Mouse (Mus musculus) thymus, postnatal 36 days (tissue): ENCODE results near the gene Msrb1.
"Not testable (repeated sequence)": the region's sequence is repeated elsewhere in the genome, so short reads cannot be mapped to it uniquely, and the experiment has no call there.

ENCODE experiments used
- DNase-seq, 2 experiments: peaks; one replicate each; pipeline ENCODE4 v3.0.0; 2022; ENCODE audit warnings: mixed read lengths in 2 of 2

Gene Msrb1

GRCm38 (mm10) chr17:24720616-24721015, 15.8 kb upstream of the Msrb1 start:
- not testable (repeated sequence) for DNase-seq

DNA sequence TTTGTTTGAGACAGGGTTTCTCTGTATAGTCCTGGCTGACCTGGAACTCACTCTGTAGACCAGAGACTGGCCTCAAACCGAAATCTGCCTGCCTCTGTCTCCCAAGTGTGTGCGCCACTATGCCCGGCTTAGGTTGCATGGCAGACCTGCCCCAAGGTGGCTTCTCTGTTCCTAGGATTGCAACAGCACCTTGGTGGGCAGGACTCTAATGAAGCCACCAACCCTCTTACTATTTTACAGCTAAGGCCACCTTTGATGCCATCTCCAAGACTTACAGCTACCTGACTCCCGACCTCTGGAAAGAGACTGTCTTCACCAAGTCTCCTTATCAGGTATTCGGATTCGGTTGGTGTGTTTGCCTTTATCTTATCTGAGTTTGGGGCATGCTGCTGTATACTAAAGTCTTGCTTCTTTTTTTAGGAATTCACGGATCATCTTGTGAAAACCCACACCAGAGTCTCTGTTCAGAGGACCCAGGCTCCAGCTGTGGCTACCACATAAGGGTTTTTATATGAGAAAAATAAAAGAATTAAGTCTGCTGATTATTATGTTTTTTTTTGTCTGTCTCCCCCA, 15.0 kb upstream of the Msrb1 start:
- DNase-seq = not testable (repeated sequence)

- no peak for DNase-seq
Observed at GRCm38 (mm10) chr17:24722220-24722924, 14.1 kb upstream of the Msrb1 start.

- no peak for DNase-seq
Observed at GRCm38 (mm10) chr17:24723122-24723880, 13.1 kb upstream of the Msrb1 start.

GRCm38 (mm10) chr17:24723881-24724180, 12.6 kb upstream of the Msrb1 start:
- DNase-seq = no peak

DNA sequence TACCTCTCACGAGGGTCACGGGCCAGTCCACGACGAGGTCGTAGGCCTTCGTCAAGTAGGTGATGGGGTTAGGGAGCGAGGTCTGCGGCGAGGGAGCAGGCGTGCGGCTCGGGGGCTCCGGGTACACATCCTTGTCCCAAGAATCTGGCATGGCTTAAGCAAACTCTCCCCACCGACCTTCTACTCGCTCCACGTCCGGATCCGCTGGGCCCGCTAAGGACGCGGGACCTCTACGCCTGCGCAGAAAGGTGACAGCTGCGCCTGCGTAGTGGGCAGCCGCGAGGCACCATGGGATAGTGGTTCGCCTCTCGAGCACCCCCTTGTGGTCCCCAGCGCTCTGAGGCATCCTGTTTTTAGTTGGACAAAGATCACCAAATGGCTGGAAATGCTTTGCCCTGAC, 12.3 kb upstream of the Msrb1 start, which contains the start of gene Ndufb10:
Gene Ndufb10 (minus strand): TSS at position 295 of the 400 bp plus-strand sequence.
- peak; percentile 93 to 95 for DNase-seq

- DNase-seq = no peak
Observed at GRCm38 (mm10) chr17:24725637-24726390, 10.6 kb upstream of the Msrb1 start.

- no peak for DNase-seq
Observed at GRCm38 (mm10) chr17:24727618-24728017, 8.8 kb upstream of the Msrb1 start, which contains the start of gene Rpl3l. TSS of gene Rpl3l (plus strand) at chr17:24727820.

- DNase-seq = no peak
Observed at GRCm38 (mm10) chr17:24728184-24728583, 8.3 kb upstream of the Msrb1 start.

DNA sequence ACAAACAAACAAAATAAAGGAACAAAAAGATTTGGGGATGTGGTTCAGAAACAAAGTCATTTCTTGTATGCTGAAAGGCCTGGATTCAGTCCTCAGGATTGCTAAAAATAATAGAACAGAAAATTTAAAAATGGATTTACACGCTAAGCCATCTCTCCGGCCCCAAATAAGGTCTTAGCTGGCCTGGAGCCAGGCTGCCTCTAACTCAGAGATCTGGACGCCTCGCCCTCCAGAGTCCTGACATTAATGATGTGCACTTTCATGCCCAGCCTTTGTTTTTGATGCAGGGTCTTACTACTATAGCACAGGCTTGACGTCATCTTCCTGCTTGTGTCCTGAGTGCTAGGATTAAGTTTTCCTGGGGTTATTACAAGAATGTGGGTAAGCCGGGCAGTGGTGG, 7.4 kb upstream of the Msrb1 start:
- DNase-seq = no peak

DNA sequence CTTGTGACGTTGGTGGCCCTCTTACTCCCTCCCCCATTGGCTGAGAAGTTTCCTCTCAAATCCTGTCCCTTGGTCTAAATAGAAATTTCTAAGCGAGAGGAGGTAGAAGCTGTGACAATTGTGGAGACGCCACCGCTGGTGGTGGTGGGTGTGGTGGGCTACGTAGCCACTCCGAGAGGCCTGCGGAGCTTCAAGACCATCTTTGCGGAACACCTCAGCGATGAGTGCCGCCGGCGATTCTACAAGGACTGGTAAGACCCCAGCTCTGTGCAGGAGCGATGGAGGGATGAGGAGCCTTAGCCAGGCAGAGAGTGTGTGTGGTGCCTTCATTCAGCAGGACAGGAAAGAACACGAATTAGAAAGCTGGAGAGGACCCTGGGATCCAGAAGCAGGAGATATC, 5.7 kb upstream of the Msrb1 start:
- DNase-seq = no peak

DNA sequence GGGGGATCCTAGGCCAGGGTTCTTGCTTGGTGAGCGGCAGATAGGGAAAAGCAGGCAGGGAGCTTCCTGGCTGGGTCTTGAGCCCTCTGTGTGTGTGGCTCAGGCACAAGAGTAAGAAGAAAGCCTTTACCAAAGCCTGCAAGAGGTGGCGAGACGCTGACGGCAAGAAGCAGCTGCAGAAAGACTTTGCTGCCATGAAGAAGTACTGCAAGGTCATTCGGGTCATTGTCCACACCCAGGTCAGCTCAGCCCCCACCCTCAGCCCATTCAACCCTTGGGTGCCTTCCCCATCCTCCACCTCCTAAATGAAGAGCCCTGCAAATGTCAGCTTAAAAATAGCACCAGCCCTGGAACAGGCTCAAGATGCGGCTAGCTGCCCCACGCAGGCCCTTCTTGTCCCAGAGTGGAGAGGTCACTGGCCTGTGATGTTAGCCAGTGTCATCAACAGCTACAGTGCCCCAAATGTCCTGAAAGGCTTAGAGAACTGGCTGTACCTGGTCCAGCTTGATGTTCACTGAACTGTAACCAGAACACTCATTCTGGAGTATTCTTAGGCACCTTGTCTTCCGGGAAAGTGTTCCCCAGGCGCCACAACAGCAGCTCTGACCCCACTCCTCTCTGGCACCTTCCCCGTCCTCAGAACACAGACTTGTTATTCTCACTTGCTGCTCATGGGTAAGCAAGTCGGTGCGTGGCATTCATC, 4.1 kb upstream of the Msrb1 start:
- DNase-seq = no peak

DNA sequence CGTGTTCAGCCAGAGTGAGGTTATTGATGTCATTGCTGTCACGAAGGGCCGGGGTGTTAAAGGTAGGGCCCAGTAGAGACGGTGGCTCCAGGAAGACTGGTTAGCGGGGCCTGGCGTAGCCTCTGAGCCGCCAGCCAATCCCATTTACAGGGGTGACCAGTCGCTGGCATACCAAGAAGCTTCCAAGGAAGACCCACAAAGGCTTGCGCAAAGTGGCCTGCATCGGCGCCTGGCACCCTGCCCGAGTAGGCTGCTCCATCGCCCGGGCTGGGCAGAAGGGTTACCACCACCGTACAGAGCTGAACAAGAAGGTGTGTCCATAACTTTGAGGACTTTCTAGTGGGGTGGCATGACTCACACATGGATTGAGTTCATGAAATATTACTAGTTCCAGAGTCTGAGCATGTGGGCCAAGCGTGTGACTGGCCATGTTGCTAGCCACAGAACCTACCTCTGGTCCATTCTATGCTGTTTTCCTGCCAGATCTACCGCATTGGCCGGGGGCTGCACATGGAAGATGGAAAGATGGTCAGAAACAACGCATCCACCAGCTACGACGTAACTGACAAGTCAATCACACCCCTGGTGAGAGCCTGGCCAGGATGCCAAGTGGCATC, 2.9 kb upstream of the Msrb1 start:
- DNase-seq = no peak

DNA sequence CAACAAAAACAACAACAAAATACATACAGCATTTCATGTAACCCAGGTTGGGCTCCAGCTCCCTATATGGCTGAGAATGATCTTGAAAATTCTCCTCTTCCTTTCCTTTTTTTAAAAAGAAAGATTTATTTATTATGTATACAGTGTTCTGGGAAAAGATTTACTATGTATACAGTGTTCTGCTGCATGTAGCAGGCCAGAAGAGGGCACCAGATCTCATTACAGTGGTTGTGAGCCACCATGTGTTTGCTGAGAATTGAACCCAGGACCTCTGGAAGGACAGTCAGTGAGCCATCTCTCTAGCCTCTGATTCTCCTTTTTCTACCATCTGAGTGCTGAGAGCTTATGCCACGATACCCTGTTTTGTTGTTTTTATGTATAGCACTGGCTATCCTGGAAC, 1.9 kb upstream of the Msrb1 start:
- no peak for DNase-seq

DNA sequence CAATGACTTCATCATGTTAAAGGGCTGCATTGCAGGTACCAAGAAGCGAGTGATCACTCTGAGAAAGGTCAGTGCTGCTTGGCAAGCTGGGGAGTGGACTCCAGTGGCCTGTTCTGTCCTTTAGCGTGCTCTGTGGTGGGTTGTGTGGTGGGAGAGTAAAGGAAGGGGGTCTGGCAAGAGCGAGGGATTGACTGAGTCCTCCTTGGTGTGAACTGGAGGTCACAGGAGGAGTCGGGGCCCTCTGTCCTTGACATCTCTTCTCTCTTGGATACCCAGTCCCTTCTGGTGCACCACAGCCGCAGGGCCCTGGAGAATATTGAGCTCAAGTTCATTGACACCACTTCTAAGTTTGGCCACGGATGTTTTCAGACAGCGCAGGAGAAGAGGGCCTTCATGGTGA, 996 bp upstream of the Msrb1 start:
- no peak for DNase-seq

DNA sequence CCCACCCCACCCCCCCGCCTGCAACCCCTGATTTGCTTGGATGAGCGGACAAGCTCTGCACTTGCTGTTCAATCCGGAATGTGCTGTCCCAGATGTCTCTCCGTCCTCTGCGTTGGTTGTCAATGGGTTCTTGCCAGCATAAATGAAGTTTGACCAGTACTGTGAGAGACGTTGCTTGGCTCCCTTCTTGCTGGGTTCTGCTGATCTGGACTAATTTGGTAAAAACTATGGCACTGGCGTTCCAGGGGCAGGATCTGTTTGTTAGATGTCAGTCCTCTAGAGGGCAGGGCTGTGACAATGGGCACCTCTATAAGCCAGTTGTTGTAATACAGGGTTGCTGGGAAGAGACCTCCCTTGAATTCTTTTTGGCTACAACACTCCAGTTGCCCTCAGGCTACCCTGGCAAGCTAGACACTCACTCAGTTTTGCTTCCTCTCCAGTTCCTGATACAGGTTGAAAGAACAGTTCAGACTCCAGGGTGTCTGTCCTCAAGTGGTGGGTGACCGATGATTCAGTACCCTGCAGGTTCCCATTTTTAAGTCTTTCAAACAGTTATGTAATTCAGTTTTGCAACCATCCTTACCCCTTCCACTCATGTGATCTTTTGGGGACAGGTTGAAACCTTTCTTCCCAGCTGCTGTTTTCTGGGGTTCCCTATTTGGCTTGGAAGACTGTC, 831 bp downstream of the Msrb1 start:
- DNase-seq = no peak

DNA sequence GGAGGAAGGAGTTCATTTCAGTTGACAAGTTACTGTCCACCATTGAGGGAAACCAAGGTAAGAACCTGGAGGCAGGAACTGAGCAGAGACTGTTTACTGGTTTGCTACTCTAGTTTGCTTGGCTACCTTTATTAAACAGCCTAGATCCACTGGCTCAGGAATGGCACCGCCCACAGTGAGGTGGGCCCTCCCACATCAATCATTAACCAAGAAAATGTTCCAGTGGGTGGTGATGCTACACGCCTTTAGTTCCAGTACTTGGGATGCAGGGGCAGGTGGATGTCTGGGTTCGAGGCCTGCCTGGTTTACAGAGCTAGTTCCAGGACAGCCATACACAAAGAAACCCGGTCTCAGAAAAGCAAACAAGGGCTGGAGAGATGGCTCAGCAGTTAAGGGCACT, 1.8 kb downstream of the Msrb1 start:
- DNase-seq = no peak

- no peak for DNase-seq
Observed at GRCm38 (mm10) chr17:24739926-24740325, 3.5 kb downstream of the Msrb1 start.

- no peak for DNase-seq
Observed at GRCm38 (mm10) chr17:24742307-24742706, 5.9 kb downstream of the Msrb1 start.

GRCm38 (mm10) chr17:24743896-24744295, 7.5 kb downstream of the Msrb1 start:
- DNase-seq = no peak

- DNase-seq = no peak
Observed at GRCm38 (mm10) chr17:24744381-24744780, 7.9 kb downstream of the Msrb1 start.
